Mouse (Mus musculus): ENCODE measurements around the gene Rpsa. TPM values are rescaled to one million over a fixed set of nuclear protein-coding genes. Genes with fewer than 3 reads are reported as not detected.

The Rpsa gene
- 607 TPM for polyA plus RNA-seq (2015; fragmentation: Illumina TruSeq; extraction: RNeasy Lipid Tissue Mini Kit (QIAGEN cat#74804); ENCODE audit: insufficient read depth, low read depth, low replicate concordance)

DNA sequence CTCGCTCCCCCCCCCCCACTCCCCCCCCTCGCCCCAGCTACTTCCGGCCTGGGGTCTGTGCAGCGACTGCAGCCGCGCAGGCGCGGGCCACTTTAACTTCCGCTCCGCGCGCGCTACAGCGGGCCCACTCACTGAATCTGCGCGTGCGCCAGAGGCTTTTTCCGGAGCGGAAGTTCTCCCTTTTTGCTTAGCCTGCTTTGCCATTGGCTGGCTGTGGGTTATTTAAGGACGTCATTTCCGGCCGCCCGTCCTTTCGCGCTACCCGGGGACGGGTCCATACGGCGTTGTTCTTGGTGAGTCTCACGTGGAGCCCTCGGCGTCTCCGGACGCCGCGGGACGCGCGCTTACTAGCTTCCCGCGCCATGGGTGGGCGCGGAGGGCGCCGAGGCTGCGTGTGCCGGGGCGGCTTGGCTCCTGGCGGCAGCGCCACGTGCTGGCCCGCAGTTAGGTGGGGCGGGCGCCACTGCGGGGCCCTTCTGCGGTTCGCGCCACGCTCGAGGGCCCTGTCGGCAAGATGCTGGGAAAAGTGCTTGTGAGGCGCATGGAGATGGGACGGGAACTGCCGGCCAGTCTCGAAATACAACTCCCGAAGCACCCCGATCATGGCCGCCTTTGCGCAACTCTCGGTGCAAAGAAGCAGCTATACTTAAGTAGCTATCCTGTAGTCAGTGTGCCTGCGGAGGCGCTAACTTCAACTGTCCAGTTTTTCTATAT is at the start of gene Rpsa:
Rpsa (plus strand) TSS at position 152 of the 714 bp plus-strand sequence.

DNA sequence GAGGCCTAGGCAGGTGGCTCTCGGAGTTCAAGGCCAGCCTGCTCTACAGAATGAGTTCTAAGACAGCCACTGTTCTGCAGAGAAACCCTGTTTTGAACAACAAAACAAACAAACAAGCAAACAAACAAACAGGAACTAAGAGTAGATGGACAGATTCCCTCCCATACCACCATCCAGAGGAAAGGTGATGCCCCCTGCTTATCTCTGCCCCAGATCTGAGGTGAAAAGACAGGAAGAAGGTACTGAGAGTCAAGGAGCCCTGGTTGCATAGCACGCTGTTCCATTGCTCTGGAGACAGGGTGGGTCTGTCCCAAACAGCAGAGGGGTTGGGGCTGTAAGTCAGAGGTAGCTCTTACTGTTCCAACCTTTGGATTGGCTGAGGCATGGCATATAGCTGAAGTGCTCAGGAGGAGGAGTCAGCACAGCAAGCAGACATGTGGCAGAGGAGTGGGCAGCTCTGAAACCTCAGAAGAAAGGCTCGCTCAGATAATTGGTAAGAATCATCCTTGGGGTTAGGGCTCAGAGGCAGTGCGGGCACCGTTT is 35.7 kb upstream of the Rpsa start, which contains the start of gene Ccr8:
Ccr8 (plus strand) TSS at position 419 of the 543 bp plus-strand sequence.

DNA sequence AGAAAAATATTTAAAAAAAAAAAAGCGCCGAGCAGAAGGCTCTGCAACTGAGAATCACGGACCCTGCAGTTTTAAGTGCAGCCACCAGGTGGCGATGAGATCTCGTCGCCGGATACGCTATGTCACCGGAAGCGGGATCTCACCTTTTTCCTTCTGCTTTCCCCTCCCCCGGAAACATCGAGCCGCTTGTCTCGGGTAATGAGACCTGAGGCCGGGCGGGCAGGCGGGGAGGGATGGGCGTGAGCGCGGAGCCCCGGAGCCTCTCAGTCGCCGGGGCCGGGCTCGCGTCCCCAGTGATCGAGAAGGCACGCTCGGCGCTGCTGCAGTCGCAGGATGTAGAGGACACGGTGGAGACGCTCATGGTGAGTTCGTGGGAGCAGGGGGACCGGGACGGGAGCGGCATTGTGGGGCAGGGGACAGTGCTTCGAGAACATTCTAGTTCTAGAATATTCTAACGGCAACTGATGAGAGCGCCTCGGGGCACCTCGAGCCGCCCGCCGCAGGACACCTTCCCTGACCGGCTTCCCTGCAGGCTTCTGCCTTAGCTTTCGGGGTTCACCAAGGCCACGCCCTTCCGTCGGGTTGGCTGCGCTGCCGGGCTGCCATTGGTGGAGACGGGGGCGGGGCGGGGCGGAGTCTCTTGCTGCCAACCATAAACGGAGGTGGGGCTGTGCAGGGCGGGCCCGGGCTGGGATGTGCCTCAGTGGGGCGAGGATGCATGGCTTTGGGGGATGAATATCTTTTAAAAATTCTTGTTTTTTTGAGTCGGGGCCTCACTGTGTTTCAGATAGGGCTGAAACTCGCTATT is 17.1 kb upstream of the Rpsa start, which contains the start of gene Slc25a38:
Slc25a38 (plus strand) TSS at position 164 of the 808 bp plus-strand sequence.

DNA sequence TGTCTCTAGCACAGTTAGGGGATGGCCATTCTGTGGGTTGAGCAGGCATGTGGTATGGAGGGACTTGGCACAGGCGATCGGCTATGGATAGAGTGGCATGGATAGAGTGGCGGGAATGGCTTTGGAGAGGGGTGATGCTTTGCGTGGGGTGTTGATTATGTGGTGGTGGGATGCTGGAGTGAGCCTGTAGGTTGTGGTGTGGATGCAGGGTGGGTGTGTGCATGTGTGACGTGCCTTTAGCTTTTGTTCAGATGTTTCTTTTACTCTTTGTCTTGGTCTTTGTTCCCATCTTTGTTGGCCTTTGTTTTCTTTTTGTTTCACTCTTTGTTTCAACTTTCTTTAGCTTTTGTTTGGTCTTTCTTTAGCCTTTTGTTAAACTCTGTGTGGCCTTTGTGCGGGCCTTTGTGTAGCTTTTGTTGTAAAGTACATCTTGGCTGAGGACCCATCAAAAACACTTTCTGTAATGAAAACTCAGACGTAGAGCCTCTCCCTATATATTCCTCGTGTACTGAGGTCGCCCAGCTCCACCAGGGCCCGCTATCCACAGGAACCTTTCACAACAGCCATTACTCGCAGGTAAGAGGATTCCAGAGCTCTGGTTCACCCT is 21.8 kb downstream of the Rpsa start, which contains the start of gene Mobp:
Mobp (plus strand) TSS at position 486 of the 607 bp plus-strand sequence.

Other genes starting within 250 kb of the Rpsa start
- gene Wdr48, start 232.8 kb upstream of the Rpsa start, polyA plus RNA-seq (2015; fragmentation: Illumina TruSeq; extraction: RNeasy Lipid Tissue Mini Kit (QIAGEN cat#74804); ENCODE audit: insufficient read depth, low read depth, low replicate concordance): 9.2 TPM
- gene Gorasp1, start 190.1 kb upstream of the Rpsa start, polyA plus RNA-seq (2015; fragmentation: Illumina TruSeq; extraction: RNeasy Lipid Tissue Mini Kit (QIAGEN cat#74804); ENCODE audit: insufficient read depth, low read depth, low replicate concordance): 6.8 TPM
- gene Ttc21a, start 190.1 kb upstream of the Rpsa start, polyA plus RNA-seq (2015; fragmentation: Illumina TruSeq; extraction: RNeasy Lipid Tissue Mini Kit (QIAGEN cat#74804); ENCODE audit: insufficient read depth, low read depth, low replicate concordance): not detected
- gene Csrnp1, start 143.0 kb upstream of the Rpsa start, polyA plus RNA-seq (2015; fragmentation: Illumina TruSeq; extraction: RNeasy Lipid Tissue Mini Kit (QIAGEN cat#74804); ENCODE audit: insufficient read depth, low read depth, low replicate concordance): 2.0 TPM
- gene Xirp1, start 104.1 kb upstream of the Rpsa start, polyA plus RNA-seq (2015; fragmentation: Illumina TruSeq; extraction: RNeasy Lipid Tissue Mini Kit (QIAGEN cat#74804); ENCODE audit: insufficient read depth, low read depth, low replicate concordance): 0.66 TPM
- 1.1 TPM for gene Cx3cr1, start 57.8 kb upstream of the Rpsa start, polyA plus RNA-seq (2015; fragmentation: Illumina TruSeq; extraction: RNeasy Lipid Tissue Mini Kit (QIAGEN cat#74804); ENCODE audit: insufficient read depth, low read depth, low replicate concordance)
- not detected for gene Ccr8, start 35.6 kb upstream of the Rpsa start, polyA plus RNA-seq (2015; fragmentation: Illumina TruSeq; extraction: RNeasy Lipid Tissue Mini Kit (QIAGEN cat#74804); ENCODE audit: insufficient read depth, low read depth, low replicate concordance)
- 9.4 TPM for gene Slc25a38, start 17.3 kb upstream of the Rpsa start, polyA plus RNA-seq (2015; fragmentation: Illumina TruSeq; extraction: RNeasy Lipid Tissue Mini Kit (QIAGEN cat#74804); ENCODE audit: insufficient read depth, low read depth, low replicate concordance)
- not detected for gene Mobp, start 22.0 kb downstream of the Rpsa start, polyA plus RNA-seq (2015; fragmentation: Illumina TruSeq; extraction: RNeasy Lipid Tissue Mini Kit (QIAGEN cat#74804); ENCODE audit: insufficient read depth, low read depth, low replicate concordance)
- 3.4 TPM for gene Myrip, start 173.8 kb downstream of the Rpsa start, polyA plus RNA-seq (2015; fragmentation: Illumina TruSeq; extraction: RNeasy Lipid Tissue Mini Kit (QIAGEN cat#74804); ENCODE audit: insufficient read depth, low read depth, low replicate concordance)